Mouse (Mus musculus) lung, embryonic 14.5 days (tissue): ENCODE results near the gene Nt5e. TPM values are rescaled to one million over a fixed set of nuclear protein-coding genes. Genes with fewer than 3 reads are reported as not detected.

Source experiments
- ATAC-seq: fragments of 200-750 bp; cut with Nextera tagmentation; 2 replicates; pipeline ENCODE4 v1.8.0; 2017; ENCODE audit warnings: mild to moderate bottlenecking, moderate TSS enrichment, moderate library complexity; ENCODE audit not compliant: insufficient read depth
- DNase-seq: peaks from one replicate; pipeline ENCODE4 v3.0.0-alpha.2; 2015
- H3K27ac ChIP-seq: fragments of 300-500 bp; sonication (generic); 2 replicates; pipeline ENCODE4 v1.5.1; 2014; ENCODE audit warnings: low read depth, mild to moderate bottlenecking, moderate library complexity
- H3K27me3 ChIP-seq: fragments of 300-500 bp; sonication (generic); 2 replicates; pipeline ENCODE4 v1.6.1; 2014; ENCODE audit warnings: low read length, control low read depth; ENCODE audit not compliant: insufficient read depth
- H3K36me3 ChIP-seq: fragments of 300-500 bp; sonication (generic); 2 replicates; pipeline ENCODE4 v1.6.1; 2014; ENCODE audit warnings: control low read depth; ENCODE audit not compliant: insufficient read depth
- H3K4me1 ChIP-seq: fragments of 300-500 bp; sonication (generic); 2 replicates; pipeline ENCODE4 v1.6.1; 2014; ENCODE audit warnings: antibody characterized with exemption, control low read depth; ENCODE audit not compliant: insufficient read depth
- H3K4me2 ChIP-seq: fragments of 300-500 bp; sonication (generic); 2 replicates; pipeline ENCODE4 v1.6.1; 2014; ENCODE audit warnings: mild to moderate bottlenecking
- H3K4me3 ChIP-seq: fragments of 300-500 bp; sonication (generic); 2 replicates; pipeline ENCODE4 v1.5.1; 2014; ENCODE audit warnings: low read depth, low read length
- H3K9ac ChIP-seq: fragments of 300-500 bp; sonication (generic); 2 replicates; pipeline ENCODE4 v1.6.1; 2014
- H3K9me3 ChIP-seq: fragments of 300-500 bp; sonication (generic); 2 replicates; pipeline ENCODE4 v1.6.1; 2016; ENCODE audit warnings: low read depth, low read length, control low read depth
- CTCF ChIP-seq: IDR thresholded peaks from 2 replicates; pipeline ENCODE4 v1.5.1; 2016; ENCODE audit warnings: antibody characterized with exemption, low read depth
- WGBS: fragments of 180-500 bp; shearing (Covaris S2); extraction: QIAGEN DNeasy Blood & Tissue Kit; methylation state at CpG from one replicate; pipeline ENCODE4 v1.1.7; 2014; 5-methylcytosine and 5-hydroxymethylcytosine counted together
- polyA plus RNA-seq: library from polyadenylated mRNA; unstranded; fragments of >200 nt; fragmentation: Nextera tagmentation; extraction: Ambion mirVana; gene quantifications from 2 replicates; pipeline ENCODE4 v1.2.1, GENCODE M21; 2014

Nt5e gene
- polyA plus RNA-seq, 1 experiment from 2014 or later, result 2.3 TPM

- Histone ChIP-seq H3K27me3 (no peaks in the 10 kb centered on the region), H3K4me1 (no peaks in the 10 kb centered on the region), H3K27ac (no peak overlapping the region), H3K36me3 (peaks cover 17% of the 10 kb centered on the region; the same call in 1 of the 2 replicates), H3K4me2 (no peak overlapping the region), H3K9me3 (no peaks in the 10 kb centered on the region), H3K9ac (no peak overlapping the region), H3K4me3 (no peak overlapping the region)
- no peak for ATAC-seq
- TF ChIP-seq CTCF, result no peak
- no peak for DNase-seq
- WGBS, result 79% methylated on average over 8 of the region's 8 CpGs
Observed at GRCm38 (mm10) chr9:88394852-88395251, 67.9 kb downstream of the Nt5e start.

GRCm38 (mm10) chr9:88398461-88398860 is 71.5 kb downstream of the Nt5e start:
- Histone ChIP-seq H3K4me3 (no peak overlapping the region), H3K36me3 (peaks cover 20% of the 10 kb centered on the region; the same call in 1 of the 2 replicates), H3K4me2 (no peak overlapping the region), H3K9ac (no peak overlapping the region), H3K27ac (no peak overlapping the region), H3K4me1 (no peaks in the 10 kb centered on the region), H3K27me3 (no peaks in the 10 kb centered on the region), H3K9me3 (no peaks in the 10 kb centered on the region)
- TF ChIP-seq CTCF, result peak; percentile 46
- no peak for ATAC-seq
- DNase-seq, result peak; percentile 60
- WGBS, result 87% methylated on average over 1 of the region's 1 CpGs

- Histone ChIP-seq H3K27ac (no peak overlapping the region), H3K27me3 (no peaks in the 10 kb centered on the region), H3K9ac (no peak overlapping the region), H3K4me2 (no peak overlapping the region; the same call in 1 of the 2 replicates), H3K4me1 (no peaks in the 10 kb centered on the region), H3K4me3 (no peak overlapping the region), H3K36me3 (peaks cover 19% of the 10 kb centered on the region; the same call in 1 of the 2 replicates), H3K9me3 (no peaks in the 10 kb centered on the region)
- 42% methylated on average over 10 of the region's 10 CpGs for WGBS
- peak; percentile 83 for DNase-seq
- TF ChIP-seq CTCF, result no peak
- peak; percentile 93 for ATAC-seq
Observed at GRCm38 (mm10) chr9:88404088-88404487, 77.1 kb downstream of the Nt5e start.

- Histone ChIP-seq H3K9ac (no peak overlapping the region), H3K27ac (no peak overlapping the region), H3K27me3 (no peaks in the 10 kb centered on the region), H3K9me3 (no peaks in the 10 kb centered on the region), H3K4me3 (no peak overlapping the region), H3K36me3 (peaks cover 19% of the 10 kb centered on the region; the same call in 1 of the 2 replicates), H3K4me2 (no peak overlapping the region; the same call in 1 of the 2 replicates), H3K4me1 (no peaks in the 10 kb centered on the region)
- peak; percentile 47; the same call in 1 of the 2 replicates for ATAC-seq
- WGBS, result 58% methylated on average over 6 of the region's 6 CpGs
- TF ChIP-seq CTCF, result no peak
- no peak for DNase-seq
Observed at GRCm38 (mm10) chr9:88404515-88404914, 77.5 kb downstream of the Nt5e start.

GRCm38 (mm10) chr9:88409978-88410377 is 83.0 kb downstream of the Nt5e start:
- ATAC-seq (no peak), DNase-seq (no peak)
- no peak overlapping the region for H3K9ac ChIP-seq
- no peaks in the 10 kb centered on the region for H3K9me3 ChIP-seq
- H3K4me3 ChIP-seq, result no peak overlapping the region
- no peak overlapping the region for H3K4me2 ChIP-seq
- no peak for TF ChIP-seq CTCF
- no peaks in the 10 kb centered on the region for H3K4me1 ChIP-seq
- no peak overlapping the region for H3K27ac ChIP-seq
- H3K36me3 ChIP-seq, result 0 out of 2 replicates have a peak, but pooled peaks cover 6% of the 10 kb centered on the region
- WGBS, result 86% methylated on average over 2 of the region's 2 CpGs
- H3K27me3 ChIP-seq, result no peaks in the 10 kb centered on the region

- WGBS, result 56% methylated on average over 1 of the region's 1 CpGs
- peak; percentile 27 for DNase-seq
- H3K27ac ChIP-seq, result 0 out of 2 replicates have a peak overlapping the region, but pooled peaks have one; percentile 48
Observed at GRCm38 (mm10) chr9:88416752-88417151, 89.8 kb downstream of the Nt5e start.

More at GRCm38 (mm10) chr9:88416752-88417151, 89.8 kb downstream of the Nt5e start:
- no peaks in the 10 kb centered on the region for H3K4me1 ChIP-seq
- no peak overlapping the region for H3K4me3 ChIP-seq
- no peaks in the 10 kb centered on the region for H3K27me3 ChIP-seq
- no peak overlapping the region for H3K4me2 ChIP-seq
- H3K9ac ChIP-seq, result no peak overlapping the region
- peak; percentile 71; the same call in 1 of the 2 replicates for ATAC-seq
- H3K9me3 ChIP-seq, result no peaks in the 10 kb centered on the region
- H3K36me3 ChIP-seq, result peaks cover 11% of the 10 kb centered on the region; the same call in 1 of the 2 replicates
- TF ChIP-seq CTCF, result no peak

Other genes starting within 250 kb of the Nt5e start
- gene Snx14, start 111.8 kb downstream of the Nt5e start, polyA plus RNA-seq, result 22.9 and 24.5 TPM in 2 replicates
- gene Gm20537, start 129.4 kb downstream of the Nt5e start, polyA plus RNA-seq, result 0.68 TPM in 1 of 2 replicates, not detected in the other
- gene Syncrip, start 155.4 kb downstream of the Nt5e start, polyA plus RNA-seq, result 141 and 151 TPM in 2 replicates
- 7.6 and 8.4 TPM in 2 replicates for gene Zfp949, start 220.8 kb downstream of the Nt5e start, polyA plus RNA-seq